Mouse (Mus musculus) layer of hippocampus, adult 9-10 months (tissue): ENCODE results near the gene Sbsn.

Experiments
- DNase-seq: peaks from one replicate; pipeline ENCODE4 v3.0.0; 2022; ENCODE audit warnings: low spot score

The Sbsn gene

DNA sequence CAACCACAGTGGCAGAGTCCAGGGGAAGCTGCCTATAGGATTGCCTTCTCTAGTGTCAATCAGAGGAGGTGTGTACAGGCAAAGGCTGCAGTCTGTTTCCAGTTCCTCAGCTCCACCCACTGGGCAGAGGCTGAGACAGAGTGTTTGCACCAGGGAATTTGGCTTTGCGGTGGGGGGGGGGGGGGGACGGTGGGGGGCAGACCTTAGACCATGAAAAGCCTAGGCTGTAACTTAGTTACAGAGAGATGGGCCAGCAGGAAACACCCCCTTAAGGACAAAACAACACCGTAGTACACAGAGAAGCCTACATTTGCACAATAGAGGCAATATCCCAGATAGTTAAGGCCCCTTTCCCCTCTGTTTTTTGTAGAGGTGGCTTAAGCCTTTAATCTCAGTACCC lies 5.7 kb downstream of the Sbsn start:
- DNase-seq, result no peak

DNA sequence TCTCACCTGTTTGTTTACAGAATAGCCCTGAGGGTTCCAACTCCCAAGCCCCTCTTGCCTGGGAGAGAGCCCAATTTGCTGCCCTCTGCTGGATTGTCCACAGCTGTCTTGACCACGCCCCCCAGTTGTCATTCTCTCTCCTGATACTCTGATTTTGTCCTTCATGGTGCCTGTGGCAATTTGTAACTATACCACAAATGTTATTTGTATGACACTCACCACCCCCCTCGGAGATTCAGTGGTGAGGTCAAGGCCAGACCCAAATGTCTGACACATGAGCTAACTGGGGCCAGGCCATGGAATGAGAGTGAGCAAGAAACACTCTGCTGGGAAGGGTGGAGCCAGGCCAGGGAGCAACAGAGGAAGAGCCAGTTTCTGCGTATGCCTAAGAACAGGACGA lies 7.6 kb downstream of the Sbsn start:
- DNase-seq, result no peak

DNA sequence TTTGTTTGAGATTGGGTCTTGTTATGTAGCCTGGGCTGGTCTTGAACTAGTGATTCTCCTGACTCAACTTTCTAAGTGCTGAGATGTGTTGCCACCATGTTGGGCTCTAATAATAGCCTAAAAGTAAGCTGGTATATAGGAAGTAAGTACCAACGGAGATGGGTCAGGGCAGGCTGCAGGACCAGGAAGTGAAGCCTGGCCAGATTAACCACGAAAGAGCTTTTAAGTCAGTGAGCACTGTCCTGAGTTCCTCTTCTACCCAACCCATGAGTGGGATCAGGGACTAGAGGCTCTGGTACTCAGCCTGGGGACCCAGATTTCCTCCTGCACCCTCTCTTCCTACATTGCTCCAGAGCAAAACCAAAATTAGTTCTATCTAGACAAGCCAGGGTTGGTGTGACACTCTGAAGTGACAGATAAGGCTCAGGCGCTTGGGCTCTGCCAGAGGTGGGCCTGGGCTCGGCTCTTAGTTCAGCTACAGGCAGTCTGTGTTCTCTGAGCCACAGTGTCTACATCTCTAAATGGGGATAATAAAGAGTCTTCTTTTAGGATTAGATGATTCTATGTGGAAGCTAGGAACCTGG lies 10.6 kb downstream of the Sbsn start:
- DNase-seq, result no peak

DNA sequence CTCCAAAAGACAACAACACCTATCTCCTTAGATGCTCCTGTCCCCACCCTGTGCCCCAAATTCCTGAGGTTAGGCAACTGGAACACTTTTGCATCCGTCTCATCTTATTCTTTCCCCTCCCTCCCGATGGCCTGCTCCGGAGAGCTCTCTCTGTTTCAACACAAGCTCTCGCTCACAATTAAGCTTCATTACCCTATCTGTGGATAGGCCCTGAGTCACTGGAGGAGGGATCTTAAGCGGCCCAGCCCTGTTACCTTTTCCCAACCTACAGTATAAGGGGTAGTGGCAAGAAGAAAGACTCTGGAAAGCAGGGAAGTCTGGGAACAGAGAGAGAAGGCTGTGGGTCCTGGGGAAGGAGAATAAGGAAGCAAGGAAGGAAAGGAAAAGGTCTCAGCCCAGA lies 12.2 kb downstream of the Sbsn start, which contains the start of gene Dmkn:
Dmkn (plus strand) TSS at position 301 of the 400 bp plus-strand sequence.
- no peak for DNase-seq

DNA sequence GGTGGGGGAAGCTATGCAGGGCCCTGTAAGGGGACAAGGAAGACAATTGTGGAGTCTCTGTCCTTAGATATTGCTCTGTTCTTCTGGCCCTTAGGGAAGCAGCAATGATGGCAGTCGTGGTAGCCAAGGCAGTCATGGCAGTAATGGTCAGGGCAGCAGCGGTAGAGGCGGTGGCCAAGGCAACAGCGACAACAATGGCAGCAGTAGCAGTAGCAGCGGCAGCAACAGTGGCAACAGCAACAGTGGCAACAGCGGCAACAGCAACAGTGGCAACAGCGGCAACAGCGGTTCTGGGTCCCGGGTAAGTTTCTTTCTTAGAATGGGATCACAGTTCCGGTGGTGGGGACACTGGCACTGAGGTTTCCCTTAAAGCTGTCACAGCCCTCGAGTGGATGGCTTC lies 13.9 kb downstream of the Sbsn start:
- no peak for DNase-seq

DNA sequence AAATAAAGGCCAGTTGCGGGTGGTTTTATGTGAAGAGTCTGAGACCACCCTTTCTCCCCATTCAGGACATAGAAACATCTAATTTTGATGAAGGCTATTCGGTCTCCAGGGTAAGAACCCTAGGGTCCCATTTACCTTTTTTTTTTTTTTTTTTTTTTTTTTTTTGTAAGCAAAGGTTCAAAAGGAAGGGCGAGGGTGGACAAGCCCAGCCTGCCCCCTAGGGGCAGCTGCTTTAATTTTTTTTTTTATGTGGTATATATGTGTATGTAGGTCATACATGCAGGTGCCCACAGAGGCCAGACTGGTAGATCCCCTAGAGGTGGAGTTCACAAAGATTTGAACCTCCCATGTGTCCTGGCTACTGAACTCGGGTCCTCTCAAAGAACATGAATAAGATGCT lies 15.1 kb downstream of the Sbsn start:
- DNase-seq, result no peak

DNA sequence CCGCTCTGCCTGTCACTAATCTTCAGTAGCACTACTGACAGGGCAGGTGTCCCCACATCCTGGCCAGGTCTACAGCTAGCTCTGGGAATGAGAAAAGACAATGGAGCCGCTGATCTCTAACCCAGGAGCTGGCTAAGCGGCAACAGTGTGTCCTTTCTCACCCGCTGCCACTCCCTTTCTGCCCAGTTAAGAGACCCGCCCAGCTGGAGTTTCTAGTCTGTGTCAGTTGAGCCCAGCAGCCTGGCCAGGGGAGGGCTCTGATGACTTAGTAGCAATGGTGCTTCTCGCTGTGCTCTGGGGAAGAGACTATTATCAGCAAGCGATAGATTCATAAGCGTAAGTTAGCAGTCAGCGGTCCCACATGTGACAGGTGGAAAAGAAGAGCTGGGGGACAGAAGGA lies 18.0 kb downstream of the Sbsn start:
- DNase-seq, result no peak

DNA sequence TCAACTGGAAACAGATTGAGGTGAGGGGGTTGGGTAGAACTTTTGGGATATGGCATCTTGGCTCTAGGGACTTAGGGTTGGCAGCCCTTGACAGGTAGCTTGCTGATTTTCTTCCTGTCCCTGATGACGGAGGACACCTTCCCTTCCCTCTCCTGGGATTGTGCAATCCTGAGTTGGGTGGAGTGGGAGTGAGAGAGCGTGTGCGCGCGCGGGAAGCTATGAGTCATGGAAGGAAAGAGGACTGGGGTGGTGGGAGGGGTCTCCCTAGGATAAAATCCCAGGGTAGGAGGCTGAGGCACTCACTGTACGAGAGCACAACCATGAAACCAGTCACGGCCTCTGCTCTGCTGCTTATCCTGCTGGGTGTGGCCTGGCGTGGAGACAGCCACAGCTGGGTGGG lies 24.8 kb downstream of the Sbsn start:
- DNase-seq, result no peak

DNA sequence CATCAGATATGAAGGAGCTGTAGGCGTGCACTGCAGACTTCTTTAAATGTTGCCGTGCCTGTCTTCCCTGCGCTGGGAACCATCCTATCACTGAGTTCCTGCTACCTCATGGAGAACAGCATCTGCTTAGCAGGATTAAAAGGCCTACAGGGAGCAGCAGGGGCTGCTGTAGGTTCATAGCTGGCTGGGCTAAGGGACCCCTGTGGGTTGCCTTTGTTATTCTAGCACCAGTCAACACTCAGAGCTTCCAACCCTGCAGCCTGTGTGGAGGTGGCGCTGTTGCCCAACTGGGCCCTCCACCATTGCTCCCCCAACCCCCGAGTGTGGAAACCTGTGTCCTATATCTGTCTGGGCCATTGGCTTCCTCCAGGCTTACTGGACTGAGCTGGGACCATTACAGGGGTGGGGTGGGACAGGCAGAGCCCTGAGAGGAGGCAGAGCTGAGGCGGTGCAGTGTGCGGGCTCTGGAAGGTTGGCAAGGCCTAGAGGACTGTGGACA lies 25.9 kb downstream of the Sbsn start:
- no peak for DNase-seq

DNA sequence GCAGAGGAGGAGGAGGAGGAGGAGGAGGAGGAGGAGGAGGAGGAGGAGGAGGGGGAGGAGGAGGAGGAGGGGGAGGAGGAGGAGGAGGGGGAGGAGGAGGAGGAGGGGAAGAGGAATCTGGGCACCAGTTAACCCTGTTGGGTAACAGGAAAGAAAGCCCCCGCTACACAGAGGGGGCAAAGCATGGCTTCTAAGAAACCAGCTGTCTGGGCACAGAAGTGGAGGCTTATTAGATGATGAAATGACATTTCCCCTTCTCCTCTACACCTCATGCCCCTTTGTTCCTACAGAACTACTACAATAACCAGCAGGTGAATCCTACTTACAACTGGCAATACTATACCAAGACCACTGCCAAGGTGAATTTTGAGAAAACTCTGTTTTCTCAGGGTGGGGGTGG lies 26.6 kb downstream of the Sbsn start:
- no peak for DNase-seq

DNA sequence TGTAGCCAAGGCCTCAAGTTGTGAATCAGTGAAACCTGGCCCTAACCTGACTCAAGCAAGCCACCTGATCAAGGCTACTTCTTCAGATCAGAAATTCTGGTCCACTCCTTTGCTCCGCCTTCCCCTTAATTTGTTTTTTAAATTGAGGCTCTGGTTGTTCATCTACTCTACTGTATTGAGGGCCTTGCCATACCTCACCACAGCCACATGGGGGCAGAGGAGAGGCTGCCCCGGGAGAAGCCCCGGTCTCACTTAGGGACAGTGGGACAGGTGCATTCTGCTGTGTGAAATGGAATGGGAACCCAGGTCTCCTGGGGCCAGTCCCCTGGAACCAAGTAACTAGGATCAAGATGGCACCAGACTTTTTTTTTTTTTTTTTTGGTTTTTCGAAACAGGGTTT lies 30.5 kb downstream of the Sbsn start:
- no peak for DNase-seq

DNA sequence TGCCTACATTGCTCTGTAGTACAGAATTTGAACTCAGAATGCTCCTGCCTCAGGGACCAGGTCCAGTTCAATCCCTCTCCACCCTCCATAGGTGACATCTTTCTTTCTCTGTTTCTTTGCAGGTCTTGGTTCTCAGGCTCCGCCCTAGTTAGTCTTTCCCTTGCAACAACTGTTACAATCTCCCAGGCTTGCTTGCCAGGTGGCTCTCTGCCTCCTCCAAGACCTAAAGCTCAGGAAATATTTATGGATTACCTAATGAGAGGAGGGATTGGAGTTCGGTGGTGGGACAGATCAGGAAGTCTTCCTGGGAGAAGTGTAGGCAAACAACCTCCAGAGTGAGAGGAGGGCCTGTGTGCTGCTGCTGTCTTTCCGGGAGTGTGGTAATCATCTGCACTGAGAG lies 31.4 kb downstream of the Sbsn start:
- no peak for DNase-seq

DNA sequence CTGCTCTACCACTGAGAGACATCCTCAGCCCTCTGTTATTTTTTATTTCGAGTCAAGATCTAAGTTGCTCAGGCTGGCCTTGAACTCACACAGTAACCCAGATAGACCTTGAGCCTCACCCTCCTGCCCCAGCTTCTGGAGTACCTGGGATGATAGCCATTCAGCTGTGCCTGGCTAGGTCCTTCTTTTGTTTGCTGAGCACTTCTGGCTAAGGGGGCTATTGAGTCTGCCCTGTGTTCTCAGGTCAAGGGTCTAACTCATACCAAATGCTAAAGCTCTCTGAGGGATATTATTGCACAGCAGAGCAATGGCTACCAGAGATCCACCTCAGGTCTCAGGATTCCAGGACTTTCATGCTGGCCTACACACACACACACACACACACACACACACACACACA lies 33.9 kb downstream of the Sbsn start:
- DNase-seq, result no peak

DNA sequence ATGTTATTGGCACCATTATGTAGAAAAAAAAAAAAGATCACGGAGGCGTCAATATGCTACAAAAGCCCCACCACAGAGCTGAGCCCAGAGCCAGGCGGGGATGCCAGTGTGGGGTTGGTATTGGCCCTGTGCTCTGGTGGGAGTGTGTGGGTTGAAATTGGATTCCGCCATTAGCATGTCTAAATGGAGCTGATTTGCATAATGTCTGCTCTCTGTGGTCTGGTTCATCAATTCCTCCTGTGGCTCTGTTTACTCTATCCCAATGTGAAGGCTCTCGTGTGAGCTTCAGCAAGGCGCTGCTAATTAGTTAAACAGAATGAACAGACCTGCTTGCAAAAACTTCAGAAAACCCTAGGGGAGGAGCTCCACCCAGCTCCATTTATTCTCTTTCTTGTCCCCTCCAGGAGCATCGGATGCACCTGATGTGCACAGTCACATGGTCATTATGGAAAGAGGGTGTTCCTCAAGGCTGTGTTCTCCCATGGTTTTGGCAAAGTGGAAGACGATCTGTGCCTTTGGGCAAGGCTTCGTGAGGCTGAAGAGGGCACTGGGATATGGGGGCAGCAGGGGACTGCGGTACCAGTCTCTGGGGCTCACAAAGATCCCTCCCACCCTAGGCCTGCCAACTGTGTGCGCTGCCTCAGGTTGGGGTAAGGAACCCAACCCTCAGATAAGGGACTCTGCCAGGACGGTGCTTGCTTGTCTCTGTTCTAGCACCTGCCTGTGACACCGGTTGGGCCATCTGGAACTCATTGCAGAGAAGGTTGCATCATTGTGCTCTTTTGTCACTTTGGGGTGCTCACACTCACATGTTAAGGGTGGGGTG lies 34.7 kb downstream of the Sbsn start:
- peak; percentile 9 for DNase-seq

DNA sequence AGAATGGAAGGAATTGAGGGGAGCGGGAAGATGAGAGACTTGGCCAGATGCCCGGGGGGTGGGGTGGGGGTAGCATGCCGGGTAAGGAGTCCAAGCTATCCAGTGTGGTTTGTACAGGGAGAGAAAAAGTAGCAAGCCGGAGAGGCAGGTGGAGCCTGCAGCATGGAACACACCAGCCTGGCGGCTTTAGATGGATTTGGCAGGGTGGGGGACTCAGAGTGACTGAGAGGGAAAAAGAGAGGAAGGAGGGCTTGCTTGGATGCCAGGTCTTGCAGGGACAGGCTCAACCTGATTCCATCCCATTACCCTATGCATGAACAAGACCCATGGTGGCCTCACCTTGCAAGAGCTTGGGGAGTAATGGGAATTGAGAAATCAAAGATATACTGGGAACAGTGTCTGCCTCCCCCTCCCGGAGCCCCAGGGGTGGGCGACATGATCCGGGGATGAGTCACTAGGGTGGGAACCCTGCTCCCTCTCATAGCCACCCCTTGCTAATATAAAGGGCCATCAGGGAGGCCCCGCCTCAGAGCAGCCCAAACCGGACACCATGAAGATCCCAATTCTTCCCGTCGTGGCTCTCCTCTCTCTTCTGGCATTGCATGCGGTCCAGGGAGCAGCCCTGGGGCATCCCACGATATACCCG lies 36.2 kb downstream of the Sbsn start, which contains the start of gene Krtdap:
Krtdap (plus strand) TSS at position 520 of the 646 bp plus-strand sequence.
- no peak for DNase-seq

DNA sequence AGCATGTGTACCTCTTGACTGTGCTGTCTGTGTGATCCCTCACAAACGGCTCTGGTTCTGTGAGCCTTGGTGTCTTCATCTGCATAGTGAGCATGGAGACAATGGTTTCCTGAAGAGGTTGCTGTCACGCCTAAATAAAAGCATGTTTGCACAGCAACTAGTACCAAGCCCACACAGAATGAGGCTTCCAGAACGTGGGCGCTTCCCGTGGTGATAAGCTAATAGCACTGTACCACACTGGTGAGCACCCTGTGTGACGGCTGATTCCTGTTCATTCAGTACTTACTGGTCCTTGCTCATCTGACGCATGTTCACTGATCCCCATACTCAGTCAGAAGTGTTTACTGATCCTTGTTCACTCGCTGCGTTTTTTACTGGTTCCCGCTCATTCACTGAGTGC lies 38.9 kb downstream of the Sbsn start:
- peak; percentile 24 for DNase-seq

DNA sequence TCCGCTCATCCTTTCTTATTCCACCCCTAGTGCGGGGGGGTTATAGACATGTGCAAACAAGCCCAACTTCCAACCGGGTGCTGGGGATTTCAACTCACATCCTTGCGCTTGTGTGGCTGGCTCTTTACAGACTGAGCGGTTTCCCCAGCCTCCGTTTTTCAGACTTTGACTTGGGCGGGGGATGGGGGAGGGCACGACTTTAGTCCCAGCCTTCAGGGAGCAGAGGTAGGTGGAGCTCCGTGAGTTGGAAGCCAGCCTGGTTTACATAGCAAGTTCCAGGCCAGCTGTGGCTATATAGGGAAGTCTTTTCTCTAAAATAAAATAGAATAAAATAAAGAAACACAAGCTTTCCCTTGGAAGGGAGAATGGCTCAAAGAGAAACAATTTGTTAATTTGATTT lies 40.6 kb downstream of the Sbsn start:
- DNase-seq, result no peak

DNA sequence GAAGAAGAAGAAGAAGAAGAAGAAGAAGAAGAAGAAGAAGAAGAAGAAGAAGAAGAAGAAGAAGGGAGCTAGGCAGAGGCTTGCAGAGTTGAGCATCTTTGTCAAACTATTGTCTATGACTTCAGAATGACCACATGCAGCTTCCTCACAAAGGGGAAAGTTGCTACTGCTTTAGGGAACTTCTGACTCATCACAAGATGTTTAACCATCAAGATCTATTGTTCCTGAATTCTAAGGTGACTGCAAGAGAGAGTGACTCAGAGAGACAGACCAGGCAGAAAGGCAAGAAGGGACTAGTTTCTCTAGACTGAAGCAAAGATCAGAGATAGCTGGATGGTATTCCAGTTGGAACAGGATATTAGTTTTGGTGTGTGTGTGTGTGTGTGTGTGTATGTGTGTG lies 43.6 kb downstream of the Sbsn start:
- no peak for DNase-seq

DNA sequence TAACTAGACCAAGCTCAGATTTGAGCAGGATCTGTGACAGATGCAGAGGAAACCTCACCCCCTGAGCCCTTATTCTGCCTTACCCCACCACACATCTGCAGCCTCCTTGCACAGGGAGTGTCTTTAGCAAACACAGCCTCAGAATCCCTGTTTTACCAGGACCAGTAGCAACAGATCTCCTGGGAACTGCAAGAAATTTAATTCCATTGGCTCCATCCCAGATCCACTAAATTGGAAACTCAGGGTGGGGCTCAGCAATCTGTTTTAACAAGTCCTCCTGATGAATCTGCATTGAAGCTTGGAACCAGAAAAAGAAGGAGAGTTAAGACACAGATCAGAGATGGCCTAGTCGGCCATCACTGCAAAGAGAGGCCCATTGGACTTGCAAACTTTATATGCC lies 45.5 kb downstream of the Sbsn start:
- DNase-seq, result no peak

DNA sequence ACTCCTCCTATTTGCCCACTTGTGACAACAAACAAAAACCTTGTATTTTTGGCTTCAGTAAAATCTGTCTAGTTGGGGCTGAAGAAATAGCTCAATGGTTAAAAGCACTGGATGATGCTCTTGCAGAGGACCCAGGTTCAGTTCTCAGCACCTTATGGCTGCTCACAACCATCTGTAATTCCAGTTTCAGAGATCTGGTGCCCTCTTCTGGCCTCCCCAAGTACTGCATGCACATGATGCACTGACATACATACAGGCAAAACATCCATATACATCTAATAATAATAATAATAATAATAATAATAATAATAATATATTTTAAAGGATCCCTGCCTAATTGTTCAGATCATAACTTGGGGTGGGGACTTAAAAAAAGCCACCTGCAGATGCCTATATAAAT lies 49.4 kb downstream of the Sbsn start:
- no peak for DNase-seq

DNA sequence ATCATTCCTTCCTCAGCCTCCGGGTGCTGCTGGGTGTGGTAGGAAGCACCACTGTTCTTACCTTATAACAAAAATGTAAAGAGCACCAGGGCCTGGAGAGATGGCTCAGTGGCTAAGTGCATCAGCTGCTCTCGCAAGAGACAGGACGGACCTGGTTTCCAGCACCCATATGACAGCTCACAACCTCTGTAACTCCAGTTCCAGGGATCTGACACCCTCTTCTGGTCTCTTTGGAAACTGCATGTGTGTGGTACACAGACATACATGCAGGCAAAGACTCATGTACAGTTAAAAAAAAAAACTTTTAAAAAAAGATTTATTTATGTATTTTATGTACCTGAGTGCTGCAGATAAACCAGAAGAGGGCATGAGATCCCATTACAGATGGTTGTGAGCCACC lies 52.0 kb downstream of the Sbsn start:
- no peak for DNase-seq

DNA sequence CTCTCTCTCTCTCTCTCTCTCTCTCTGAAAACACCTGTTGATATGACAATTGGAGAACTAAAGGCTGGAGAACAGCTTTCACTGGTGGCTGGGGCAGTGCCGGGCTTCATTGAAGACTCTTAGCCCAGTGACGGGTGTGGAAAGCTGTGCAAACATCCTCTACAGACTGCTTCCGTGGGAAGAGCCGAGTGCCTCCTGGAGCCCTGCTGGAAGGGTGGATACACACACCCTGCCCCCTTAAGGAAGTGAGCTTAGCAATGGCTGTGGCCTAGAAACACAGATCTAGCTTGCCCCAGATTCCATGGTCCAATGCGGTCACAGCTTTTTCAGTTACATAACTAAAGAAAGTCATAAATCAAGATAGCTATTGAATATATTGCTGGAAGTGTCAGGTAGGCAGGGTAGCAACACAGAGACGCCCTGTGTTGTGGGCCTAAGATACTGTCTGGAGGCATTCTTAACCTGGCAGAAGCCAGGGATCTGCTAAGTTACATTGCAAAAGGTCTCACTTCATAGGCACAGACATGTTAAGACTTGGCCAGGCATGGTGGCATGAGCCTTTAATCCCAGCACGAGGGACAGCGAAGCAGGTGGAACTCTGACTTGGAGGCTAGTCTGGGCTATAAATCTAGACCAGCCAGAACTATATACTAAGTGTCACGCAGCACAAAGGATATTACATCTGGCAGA lies 52.9 kb downstream of the Sbsn start:
- DNase-seq, result no peak
